Mouse (Mus musculus) stomach, postnatal 0 days (tissue): Measurements from ENCODE around the gene Tmprss11a. TPM values are rescaled to one million over a fixed set of nuclear protein-coding genes. Genes with fewer than 3 reads are reported as not detected.

Experiments
- ATAC-seq: fragments of 200-750 bp; cut with Nextera tagmentation; 2 replicates; pipeline ENCODE4 v1.8.0; 2017; ENCODE audit not compliant: low FRiP score, low TSS enrichment
- DNase-seq: peaks from one replicate; pipeline ENCODE4 v3.0.0-alpha.2; 2016; ENCODE audit warnings: low spot score
- H3K27ac ChIP-seq: fragments of 300-500 bp; sonication (generic); replicated peaks from 2 replicates; pipeline ENCODE4 v1.5.1; 2014; ENCODE audit warnings: mild to moderate bottlenecking, control low read depth
- H3K27me3 ChIP-seq: fragments of 300-500 bp; sonication (generic); 2 replicates; pipeline ENCODE4 v1.6.1; 2014; ENCODE audit warnings: low read length; ENCODE audit not compliant: control insufficient read depth, insufficient read depth
- H3K36me3 ChIP-seq: fragments of 300-500 bp; sonication (generic); 2 replicates; pipeline ENCODE4 v1.6.1; 2014; ENCODE audit warnings: low read length, mixed read lengths; ENCODE audit not compliant: control insufficient read depth, insufficient read depth
- H3K4me1 ChIP-seq: fragments of 300-500 bp; sonication (generic); replicated peaks from 2 replicates; pipeline ENCODE4 v1.6.1; 2014; ENCODE audit warnings: antibody characterized with exemption; ENCODE audit not compliant: control insufficient read depth, insufficient read depth
- H3K4me2 ChIP-seq: fragments of 300-500 bp; sonication (generic); replicated peaks from 2 replicates; pipeline ENCODE4 v1.6.1; 2014; ENCODE audit warnings: low read depth, mild to moderate bottlenecking, control low read depth, moderate library complexity
- H3K4me3 ChIP-seq: fragments of 300-500 bp; sonication (generic); 2 replicates; pipeline ENCODE4 v1.5.1; 2014; ENCODE audit warnings: low read depth, low read length, control low read depth
- H3K9ac ChIP-seq: fragments of 300-500 bp; sonication (generic); 2 replicates; pipeline ENCODE4 v1.6.1; 2014; ENCODE audit warnings: mild to moderate bottlenecking, low read length, control low read depth, mixed read lengths
- H3K9me3 ChIP-seq: fragments of 300-500 bp; sonication (generic); 2 replicates; pipeline ENCODE4 v1.6.1; 2016; ENCODE audit warnings: low read length; ENCODE audit not compliant: control insufficient read depth
- CTCF ChIP-seq: IDR thresholded peaks from 2 replicates; pipeline ENCODE4 v1.5.1; 2016; ENCODE audit warnings: antibody characterized with exemption, low read depth, mild to moderate bottlenecking, moderate library complexity
- EP300 ChIP-seq: optimal IDR thresholded peaks from 2 replicates; pipeline ENCODE3; 2016; ENCODE audit warnings: antibody characterized with exemption
- WGBS: fragments of 180-500 bp; shearing (Covaris S2); extraction: QIAGEN DNeasy Blood & Tissue Kit; methylation state at CpG from one replicate; pipeline ENCODE4 v1.1.7; 2014; 5-methylcytosine and 5-hydroxymethylcytosine counted together
- polyA plus RNA-seq: library from polyadenylated mRNA; unstranded; fragments of >200 nt; fragmentation: Nextera tagmentation; extraction: Ambion mirVana; gene quantifications from 2 replicates; pipeline ENCODE4 v1.2.1, GENCODE M21; 2015

Gene Tmprss11a
- polyA plus RNA-seq, 1 experiment from 2014 or later = 8.6 TPM

GRCm38 (mm10) chr5:86419494-86419893, 49.3 kb downstream of the Tmprss11a start:
- H3K4me3 ChIP-seq = no peak overlapping the region
- DNase-seq = no peak
- TF ChIP-seq EP300 (no peak), CTCF (peak; percentile 60)

GRCm38 (mm10) chr5:86414280-86414679, 54.5 kb downstream of the Tmprss11a start:
- Histone ChIP-seq H3K27me3 (no peaks in the 10 kb centered on the region), H3K9me3 (no peaks in the 10 kb centered on the region), H3K4me1 (no peaks in the 10 kb centered on the region), H3K4me3 (no peak overlapping the region), H3K27ac (no peak overlapping the region), H3K36me3 (no peaks in the 10 kb centered on the region), H3K9ac (no peak overlapping the region), H3K4me2 (no peak overlapping the region)
- DNase-seq = no peak
- 54% methylated on average over 7 of the region's 7 CpGs for WGBS
- no peak for TF ChIP-seq CTCF
- no peak for TF ChIP-seq EP300
- ATAC-seq = no peak

More at GRCm38 (mm10) chr5:86419494-86419893, 49.3 kb downstream of the Tmprss11a start:
- ATAC-seq = no peak
- Histone ChIP-seq H3K9ac (no peak overlapping the region), H3K9me3 (no peaks in the 10 kb centered on the region), H3K27ac (no peak overlapping the region), H3K36me3 (no peaks in the 10 kb centered on the region), H3K27me3 (no peaks in the 10 kb centered on the region), H3K4me2 (no peak overlapping the region), H3K4me1 (no peaks in the 10 kb centered on the region)
- 22% methylated on average over 4 of the region's 4 CpGs for WGBS

DNA sequence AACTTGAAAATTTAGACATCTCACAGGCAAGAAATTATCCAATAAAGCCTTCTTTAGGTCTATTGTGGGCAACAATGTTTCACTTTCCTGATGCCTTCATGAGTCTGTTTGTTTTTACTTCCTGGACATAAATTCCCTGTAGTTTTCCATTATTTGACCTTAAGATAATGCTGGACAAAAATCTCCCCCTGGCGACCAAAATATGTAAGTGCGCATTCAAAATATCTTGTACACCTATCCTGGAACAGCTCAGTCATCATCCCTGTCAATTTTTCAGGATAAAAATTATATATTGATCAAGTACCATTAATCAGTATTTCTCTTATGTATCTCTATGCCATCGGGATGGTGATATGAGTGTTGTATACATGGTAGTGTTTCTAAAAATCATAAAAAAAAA, 58.0 kb downstream of the Tmprss11a start:
- H3K9ac ChIP-seq = no peak overlapping the region
- no peaks in the 10 kb centered on the region for H3K9me3 ChIP-seq
- WGBS = 22% methylated on average over 3 of the region's 3 CpGs
- H3K4me3 ChIP-seq = no peak overlapping the region
- H3K4me2 ChIP-seq = no peak overlapping the region
- TF ChIP-seq EP300 (no peak), CTCF (peak; percentile 77)
- no peak overlapping the region for H3K27ac ChIP-seq
- no peaks in the 10 kb centered on the region for H3K36me3 ChIP-seq
- H3K27me3 ChIP-seq = no peaks in the 10 kb centered on the region
- DNase-seq (no peak), ATAC-seq (no peak)
- H3K4me1 ChIP-seq = no peaks in the 10 kb centered on the region

GRCm38 (mm10) chr5:86407941-86408340, 60.8 kb downstream of the Tmprss11a start:
- no peak overlapping the region for H3K4me3 ChIP-seq
- TF ChIP-seq CTCF = no peak
- no peak for TF ChIP-seq EP300
- 79% methylated on average over 2 of the region's 2 CpGs for WGBS
- H3K36me3 ChIP-seq = no peaks in the 10 kb centered on the region
- no peaks in the 10 kb centered on the region for H3K4me1 ChIP-seq
- H3K4me2 ChIP-seq = no peak overlapping the region
- no peak for DNase-seq
- no peak for ATAC-seq
- no peaks in the 10 kb centered on the region for H3K27me3 ChIP-seq
- H3K27ac ChIP-seq = no peak overlapping the region
- no peak overlapping the region for H3K9ac ChIP-seq
- no peaks in the 10 kb centered on the region for H3K9me3 ChIP-seq

DNA sequence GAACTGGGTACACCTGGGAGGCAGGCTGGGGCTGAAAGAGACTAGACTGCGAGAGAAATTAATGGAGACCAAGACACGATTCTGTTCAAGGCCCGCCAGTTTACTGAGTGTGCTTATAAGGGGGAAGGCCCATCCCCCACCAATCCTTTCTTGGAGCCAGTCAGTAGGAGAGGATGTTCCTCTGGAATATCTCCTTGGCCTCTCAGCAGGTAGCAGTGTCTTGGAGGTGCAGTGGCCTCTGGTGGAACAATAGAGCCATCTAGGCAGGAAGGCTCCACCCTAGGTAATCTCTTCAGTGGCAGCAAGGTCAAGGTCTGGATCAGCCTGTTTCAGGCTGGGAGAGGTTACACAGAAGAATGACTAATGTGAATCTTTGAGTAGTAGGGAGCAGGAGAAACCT, 61.6 kb downstream of the Tmprss11a start:
- 81% methylated on average over 3 of the region's 3 CpGs for WGBS
- H3K4me2 ChIP-seq = no peak overlapping the region
- no peak for DNase-seq
- no peaks in the 10 kb centered on the region for H3K27me3 ChIP-seq
- no peak overlapping the region for H3K9ac ChIP-seq
- H3K27ac ChIP-seq = no peak overlapping the region
- no peaks in the 10 kb centered on the region for H3K9me3 ChIP-seq
- H3K36me3 ChIP-seq = no peaks in the 10 kb centered on the region
- H3K4me3 ChIP-seq = no peak overlapping the region
- H3K4me1 ChIP-seq = no peaks in the 10 kb centered on the region
- TF ChIP-seq EP300 = no peak
- peak; percentile 18; the same call in 1 of the 2 replicates for TF ChIP-seq CTCF
- no peak for ATAC-seq

GRCm38 (mm10) chr5:86373320-86373719, 95.5 kb downstream of the Tmprss11a start, which contains the start of gene Tmprss11d:
TSS of gene Tmprss11d (minus strand) at chr5:86373420.
- no peaks in the 10 kb centered on the region for H3K4me1 ChIP-seq
- no peaks in the 10 kb centered on the region for H3K9me3 ChIP-seq
- H3K9ac ChIP-seq = no peak within 1 kb of the TSS
- H3K36me3 ChIP-seq = no peaks in the 10 kb centered on the region
- ATAC-seq (no peak), DNase-seq (no peak)
- no peak within 1 kb of the TSS for H3K27ac ChIP-seq
- no peak within 1 kb of the TSS for H3K4me3 ChIP-seq
- no peaks in the 10 kb centered on the region for H3K27me3 ChIP-seq
- TF ChIP-seq CTCF (no peak), EP300 (no peak)
- 26% methylated on average over 3 of the region's 3 CpGs for WGBS
- no peak within 1 kb of the TSS for H3K4me2 ChIP-seq

Other genes with a start within 250 kb of the Tmprss11a start
- not detected in 2 replicates for gene Tmprss11c, start 179.7 kb downstream of the Tmprss11a start, polyA plus RNA-seq
- gene Tmprss11d, start 95.6 kb downstream of the Tmprss11a start, polyA plus RNA-seq = 4.4 and 5.9 TPM in 2 replicates
- gene Tmprss11g, start 49.6 kb upstream of the Tmprss11a start, polyA plus RNA-seq = 3.5 and 4.9 TPM in 2 replicates
- gene Tmprss11f, start 163.4 kb upstream of the Tmprss11a start, polyA plus RNA-seq = 9.5 and 10.8 TPM in 2 replicates
- 0.84 and 1.7 TPM in 2 replicates for gene Tmprss11b, start 207.4 kb upstream of the Tmprss11a start, polyA plus RNA-seq